Mouse (Mus musculus) lung, postnatal 0 days (tissue): ENCODE measurements at regions not wholly inside any gene's neighbourhood (a gene's known extent, or its start where the extent isn't known, plus 50 kb on each side); places are given as distances from the start of the nearest gene placed in this dataset.

ENCODE experiments used
- CTCF ChIP-seq: IDR thresholded peaks from 2 replicates; pipeline ENCODE4 v1.5.1; 2016; ENCODE audit warnings: antibody characterized with exemption, mild to moderate bottlenecking
- EP300 ChIP-seq: IDR thresholded peaks from 2 replicates; pipeline ENCODE4 v1.6.1; 2016; ENCODE audit warnings: antibody characterized with exemption, mild to moderate bottlenecking, control low read depth

DNA sequence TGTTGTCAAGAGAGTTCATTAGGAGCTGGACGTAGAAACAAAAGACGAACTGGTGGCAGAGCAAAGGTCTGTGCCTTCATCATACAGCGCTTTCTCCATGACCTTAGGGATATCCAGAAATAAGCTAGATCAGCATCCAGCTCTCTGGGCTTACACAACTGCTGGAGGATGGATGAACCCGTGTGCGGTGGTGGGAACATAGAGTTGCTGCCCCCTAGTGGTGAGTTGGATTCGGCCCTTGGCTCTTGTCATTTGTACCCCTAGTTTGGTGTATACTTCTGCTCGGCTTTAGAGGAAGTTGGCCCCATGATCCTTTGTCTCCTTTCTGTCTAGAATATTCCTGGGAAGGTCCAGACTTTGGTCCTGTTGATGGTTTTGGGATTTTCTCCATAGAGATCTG lies 369.4 kb downstream of the Dhx35 start:
- peak; percentile 83 for TF ChIP-seq CTCF
- no peak for TF ChIP-seq EP300
